Mouse (Mus musculus): ENCODE measurements around the gene Msi1. TPM values are rescaled to one million over a fixed set of nuclear protein-coding genes. Genes with fewer than 3 reads are reported as not detected.

Gene Msi1
- polyA plus RNA-seq (2015; fragmentation: Nextera tagmentation; extraction: Ambion mirVana): 53.9 and 62.2 TPM in 2 replicates

DNA sequence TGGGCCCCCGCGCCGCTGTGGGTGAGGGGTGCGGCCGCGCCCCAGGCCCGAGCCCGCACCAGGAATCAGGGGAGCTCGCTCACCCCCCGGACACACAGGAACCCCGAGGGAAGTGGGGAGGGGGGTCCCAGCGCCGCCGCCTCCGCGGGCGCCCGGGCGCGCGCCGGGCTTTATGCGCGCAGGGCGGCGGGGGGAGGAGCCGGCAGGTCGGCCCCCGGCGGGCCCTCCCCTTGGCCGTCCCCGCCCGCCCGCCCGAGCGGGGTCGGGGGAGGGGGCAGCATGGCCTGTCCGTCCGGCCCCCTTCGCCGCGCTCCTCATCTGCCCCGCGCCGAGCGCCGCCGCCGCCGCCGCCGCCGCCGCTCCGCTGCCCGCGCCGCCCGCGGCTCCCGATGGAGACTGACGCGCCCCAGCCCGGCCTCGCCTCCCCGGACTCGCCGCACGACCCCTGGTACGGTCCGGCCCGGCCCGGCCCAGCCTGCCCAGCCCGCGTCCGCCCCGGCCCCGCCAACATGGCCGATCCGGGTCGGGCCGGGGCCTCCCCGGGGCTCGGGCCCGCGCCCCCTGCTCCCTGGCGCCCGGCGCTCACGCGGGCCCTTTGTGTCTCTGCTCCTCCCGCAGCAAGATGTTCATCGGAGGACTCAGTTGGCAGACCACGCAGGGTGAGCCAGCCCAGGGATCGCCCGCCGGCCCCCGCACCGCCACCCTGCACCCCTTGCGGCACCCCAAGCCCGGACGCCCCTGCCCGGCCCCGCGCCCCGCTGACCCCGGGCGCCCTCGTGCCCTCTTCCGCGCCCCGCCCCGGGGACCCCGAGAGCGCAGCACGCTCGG, at the start of gene Msi1:
TSS of gene Msi1 (plus strand) at position 241 of the 828 bp plus-strand sequence.
- peak within 1 kb of the TSS; percentile 92 for H3K4me2 ChIP-seq (ENCODE audit: low read length)
- H3K4me3 ChIP-seq (replicated peaks; ENCODE audit: low read length): peak within 1 kb of the TSS; percentile 97
- peak within 1 kb of the TSS; percentile 93 for H3K27ac ChIP-seq (ENCODE audit: low read length)
- ATAC-seq: peak; percentile 76
- H3K4me1 ChIP-seq (replicated peaks; ENCODE audit: control insufficient read depth, insufficient read depth, low read length): peaks cover 55% of the 10 kb centered on the region
- WGBS: 1% methylated on average over 69 of the region's 117 CpGs
- no peaks in the 10 kb centered on the region for H3K9me3 ChIP-seq (ENCODE audit: control insufficient read depth, low read length)
- H3K9ac ChIP-seq (replicated peaks; ENCODE audit: low read depth, low read length): peak within 1 kb of the TSS; percentile 100
- H3K27me3 ChIP-seq (replicated peaks; ENCODE audit: control insufficient read depth, insufficient read depth, low read length): no peaks in the 10 kb centered on the region
- H3K36me3 ChIP-seq (ENCODE audit: control insufficient read depth, insufficient read depth): peaks cover 2% of the 10 kb centered on the region; the same call in 1 of the 2 replicates

- Histone ChIP-seq H3K4me1 (replicated peaks; ENCODE audit: control insufficient read depth, insufficient read depth, low read length) (peaks cover 5% of the 10 kb centered on the region; the same call in 1 of the 2 replicates), H3K27me3 (replicated peaks; ENCODE audit: control insufficient read depth, insufficient read depth, low read length) (no peaks in the 10 kb centered on the region), H3K36me3 (ENCODE audit: control insufficient read depth, insufficient read depth) (no peaks in the 10 kb centered on the region), H3K27ac (ENCODE audit: low read length) (no peak overlapping the region), H3K9me3 (ENCODE audit: control insufficient read depth, low read length) (no peaks in the 10 kb centered on the region), H3K4me2 (ENCODE audit: low read length) (no peak overlapping the region), H3K9ac (replicated peaks; ENCODE audit: low read depth, low read length) (no peak overlapping the region), H3K4me3 (replicated peaks; ENCODE audit: low read length) (no peak overlapping the region)
- 23% methylated on average over 9 of the region's 9 CpGs for WGBS
- no peak for ATAC-seq
Observed at GRCm38 (mm10) chr5:115391935-115392334, 37.5 kb upstream of the Msi1 start.

DNA sequence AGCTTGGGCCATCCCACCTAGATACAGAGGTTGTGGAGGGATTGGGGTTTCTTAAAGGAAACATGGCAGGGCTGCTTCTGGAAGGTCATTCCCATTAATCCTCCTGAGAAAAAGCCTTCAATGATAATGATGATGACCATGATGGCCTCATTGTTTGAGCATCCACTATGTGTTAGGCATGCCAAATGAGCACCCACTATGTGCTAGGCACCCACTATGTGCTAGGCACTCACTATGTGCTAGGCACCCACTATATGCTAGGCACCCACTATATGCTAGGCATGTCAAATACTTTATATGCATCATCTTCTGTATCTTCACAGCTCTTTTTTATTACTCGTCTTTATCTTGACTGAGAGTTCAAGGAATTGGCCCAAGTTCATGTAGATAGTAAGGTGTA, 36.4 kb upstream of the Msi1 start:
- Histone ChIP-seq H3K4me1 (replicated peaks; ENCODE audit: control insufficient read depth, insufficient read depth, low read length) (peaks cover 9% of the 10 kb centered on the region), H3K27me3 (replicated peaks; ENCODE audit: control insufficient read depth, insufficient read depth, low read length) (no peaks in the 10 kb centered on the region), H3K27ac (ENCODE audit: low read length) (no peak overlapping the region), H3K4me3 (replicated peaks; ENCODE audit: low read length) (no peak overlapping the region), H3K9ac (replicated peaks; ENCODE audit: low read depth, low read length) (no peak overlapping the region), H3K4me2 (ENCODE audit: low read length) (no peak overlapping the region), H3K9me3 (ENCODE audit: control insufficient read depth, low read length) (no peaks in the 10 kb centered on the region), H3K36me3 (ENCODE audit: control insufficient read depth, insufficient read depth) (no peaks in the 10 kb centered on the region)
- WGBS: 79% methylated on average over 1 of the region's 1 CpGs
- no peak for ATAC-seq

- WGBS: 3% methylated on average over 8 of the region's 8 CpGs
- no peak for ATAC-seq
Observed at GRCm38 (mm10) chr5:115394223-115394622, 35.2 kb upstream of the Msi1 start.

DNA sequence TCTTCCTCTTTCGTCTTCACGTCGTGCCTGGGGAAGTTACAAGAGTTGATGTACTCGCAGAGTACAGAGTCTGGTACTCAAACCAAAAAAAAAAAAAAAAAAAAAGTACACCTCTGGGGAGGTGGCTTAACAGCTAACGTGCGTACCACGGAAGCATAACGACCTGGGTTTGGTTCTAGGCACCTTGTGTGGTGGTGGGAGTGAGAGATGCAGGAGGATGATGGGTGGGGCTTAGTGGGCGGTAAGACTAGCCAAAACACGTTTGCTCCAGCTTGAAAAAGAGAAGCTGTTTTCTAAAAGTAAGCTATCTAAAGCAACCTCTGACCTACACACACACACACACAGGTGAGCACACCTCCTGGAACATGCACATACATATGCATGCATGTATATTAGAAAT, 34.6 kb upstream of the Msi1 start:
- H3K27me3 ChIP-seq (replicated peaks; ENCODE audit: control insufficient read depth, insufficient read depth, low read length): no peaks in the 10 kb centered on the region
- H3K9ac ChIP-seq (replicated peaks; ENCODE audit: low read depth, low read length): no peak overlapping the region
- H3K4me1 ChIP-seq (replicated peaks; ENCODE audit: control insufficient read depth, insufficient read depth, low read length): peaks cover 16% of the 10 kb centered on the region
- no peaks in the 10 kb centered on the region for H3K36me3 ChIP-seq (ENCODE audit: control insufficient read depth, insufficient read depth)
- no peak overlapping the region for H3K4me3 ChIP-seq (replicated peaks; ENCODE audit: low read length)
- no peak overlapping the region for H3K4me2 ChIP-seq (ENCODE audit: low read length)
- no peaks in the 10 kb centered on the region for H3K9me3 ChIP-seq (ENCODE audit: control insufficient read depth, low read length)
- 23% methylated on average over 10 of the region's 10 CpGs for WGBS
- no peak for ATAC-seq
- no peak overlapping the region for H3K27ac ChIP-seq (ENCODE audit: low read length)

More at GRCm38 (mm10) chr5:115394223-115394622, 35.2 kb upstream of the Msi1 start:
- no peak overlapping the region for H3K9ac ChIP-seq (replicated peaks; ENCODE audit: low read depth, low read length)
- H3K27ac ChIP-seq (ENCODE audit: low read length): no peak overlapping the region
- no peaks in the 10 kb centered on the region for H3K9me3 ChIP-seq (ENCODE audit: control insufficient read depth, low read length)
- no peak overlapping the region for H3K4me3 ChIP-seq (replicated peaks; ENCODE audit: low read length)
- H3K27me3 ChIP-seq (replicated peaks; ENCODE audit: control insufficient read depth, insufficient read depth, low read length): no peaks in the 10 kb centered on the region
- no peak overlapping the region for H3K4me2 ChIP-seq (ENCODE audit: low read length)
- H3K4me1 ChIP-seq (replicated peaks; ENCODE audit: control insufficient read depth, insufficient read depth, low read length): peaks cover 16% of the 10 kb centered on the region
- no peaks in the 10 kb centered on the region for H3K36me3 ChIP-seq (ENCODE audit: control insufficient read depth, insufficient read depth)

DNA sequence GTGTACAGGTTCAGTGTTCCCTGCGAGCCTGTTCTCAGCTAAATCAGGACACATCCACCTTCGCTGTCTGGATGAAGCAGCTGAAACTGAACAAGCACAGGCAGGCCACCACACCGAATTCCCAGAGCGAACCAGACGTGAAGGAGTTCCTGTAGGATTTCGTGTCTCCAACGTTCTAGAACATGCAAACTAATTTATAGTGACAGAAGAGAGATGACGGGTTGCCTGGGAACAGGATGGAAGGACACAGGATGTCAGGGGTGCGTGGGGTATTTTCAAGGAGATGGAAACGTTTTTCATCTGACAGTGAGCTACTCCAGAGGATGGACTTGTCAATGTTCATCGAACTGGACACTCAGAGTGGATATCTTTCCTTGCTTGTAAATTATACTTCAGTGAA, 32.7 kb upstream of the Msi1 start:
- no peak for ATAC-seq
- H3K27ac ChIP-seq (ENCODE audit: low read length): no peak overlapping the region
- WGBS: 76% methylated on average over 11 of the region's 11 CpGs
- no peak overlapping the region for H3K4me2 ChIP-seq (ENCODE audit: low read length)
- peaks cover 16% of the 10 kb centered on the region for H3K4me1 ChIP-seq (replicated peaks; ENCODE audit: control insufficient read depth, insufficient read depth, low read length)
- no peak overlapping the region for H3K9ac ChIP-seq (replicated peaks; ENCODE audit: low read depth, low read length)
- no peaks in the 10 kb centered on the region for H3K27me3 ChIP-seq (replicated peaks; ENCODE audit: control insufficient read depth, insufficient read depth, low read length)
- no peak overlapping the region for H3K4me3 ChIP-seq (replicated peaks; ENCODE audit: low read length)
- no peaks in the 10 kb centered on the region for H3K9me3 ChIP-seq (ENCODE audit: control insufficient read depth, low read length)
- H3K36me3 ChIP-seq (ENCODE audit: control insufficient read depth, insufficient read depth): no peaks in the 10 kb centered on the region

DNA sequence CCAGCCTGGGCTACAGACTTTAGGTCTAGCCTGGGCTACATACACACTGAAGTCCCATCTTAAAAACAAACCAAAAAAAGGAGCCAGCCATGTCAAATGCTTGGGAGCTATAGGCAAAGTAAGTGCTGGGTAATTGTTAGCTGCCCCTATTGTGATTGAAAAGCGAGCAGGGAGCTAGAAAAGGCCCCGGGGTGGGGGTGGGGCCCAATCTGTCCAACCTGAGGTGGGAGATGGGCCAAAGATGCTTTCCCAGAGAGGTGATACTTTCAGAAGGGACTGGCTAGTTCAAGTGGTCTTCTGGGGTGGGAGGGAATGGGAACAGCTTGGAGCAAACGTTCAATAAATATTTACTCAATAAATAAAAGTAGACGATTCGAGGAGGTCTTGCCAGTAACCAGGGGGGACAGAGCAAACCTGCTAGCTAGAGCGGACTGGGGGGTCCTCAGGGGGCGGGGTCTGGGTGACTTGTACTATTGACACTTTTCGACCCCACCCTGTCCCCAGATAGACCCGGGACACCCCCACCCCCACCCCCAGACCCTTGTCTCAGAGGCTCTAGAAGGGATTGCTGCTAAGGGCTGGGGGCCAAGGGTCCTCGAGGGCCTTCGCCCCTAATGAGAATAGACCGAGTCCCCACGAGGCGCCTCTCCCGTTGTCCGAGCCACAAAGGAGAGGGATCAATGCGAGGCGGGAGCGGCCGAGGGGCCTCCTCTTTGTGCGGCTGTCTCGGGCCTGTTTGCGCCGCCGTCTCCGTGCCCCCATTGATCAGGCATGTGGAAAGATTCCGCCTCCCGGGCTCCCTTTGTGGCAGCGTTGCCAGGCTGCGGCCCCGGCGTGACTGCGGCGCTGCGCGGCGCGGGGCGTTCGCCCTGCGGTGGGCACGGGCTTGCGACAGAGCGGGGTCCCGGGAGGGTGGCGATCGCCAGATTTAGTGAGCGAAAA, 31.3 kb upstream of the Msi1 start:
- Histone ChIP-seq H3K4me3 (replicated peaks; ENCODE audit: low read length) (peak overlapping the region; percentile 41), H3K9me3 (ENCODE audit: control insufficient read depth, low read length) (no peaks in the 10 kb centered on the region), H3K4me2 (ENCODE audit: low read length) (peak overlapping the region; percentile 53), H3K9ac (replicated peaks; ENCODE audit: low read depth, low read length) (peak overlapping the region; percentile 81), H3K36me3 (ENCODE audit: control insufficient read depth, insufficient read depth) (no peaks in the 10 kb centered on the region), H3K27me3 (replicated peaks; ENCODE audit: control insufficient read depth, insufficient read depth, low read length) (no peaks in the 10 kb centered on the region), H3K27ac (ENCODE audit: low read length) (peak overlapping the region; percentile 87), H3K4me1 (replicated peaks; ENCODE audit: control insufficient read depth, insufficient read depth, low read length) (peaks cover 16% of the 10 kb centered on the region)
- WGBS: under 1% methylated on average over 46 of the region's 48 CpGs
- peak; percentile 93 for ATAC-seq

GRCm38 (mm10) chr5:115402063-115402462, 27.3 kb upstream of the Msi1 start:
- Histone ChIP-seq H3K36me3 (ENCODE audit: control insufficient read depth, insufficient read depth) (no peaks in the 10 kb centered on the region), H3K4me2 (ENCODE audit: low read length) (no peak overlapping the region), H3K27ac (ENCODE audit: low read length) (no peak overlapping the region), H3K27me3 (replicated peaks; ENCODE audit: control insufficient read depth, insufficient read depth, low read length) (no peaks in the 10 kb centered on the region), H3K9me3 (ENCODE audit: control insufficient read depth, low read length) (no peaks in the 10 kb centered on the region), H3K4me3 (replicated peaks; ENCODE audit: low read length) (no peak overlapping the region), H3K9ac (replicated peaks; ENCODE audit: low read depth, low read length) (no peak overlapping the region), H3K4me1 (replicated peaks; ENCODE audit: control insufficient read depth, insufficient read depth, low read length) (peaks cover 33% of the 10 kb centered on the region)
- ATAC-seq: no peak
- 75% methylated on average over 8 of the region's 8 CpGs for WGBS
